Mouse (Mus musculus) kidney, adult 8-10 months (tissue): ENCODE measurements around the gene Fgfr3.

Source experiments
- DNase-seq, 2 experiments: peaks; one replicate each; pipeline ENCODE4 v3.0.0; 2022

Gene Fgfr3

GRCm38 (mm10) chr5:33731051-33731450 is 9.6 kb downstream of the Fgfr3 start:
- DNase-seq = no peak

DNA sequence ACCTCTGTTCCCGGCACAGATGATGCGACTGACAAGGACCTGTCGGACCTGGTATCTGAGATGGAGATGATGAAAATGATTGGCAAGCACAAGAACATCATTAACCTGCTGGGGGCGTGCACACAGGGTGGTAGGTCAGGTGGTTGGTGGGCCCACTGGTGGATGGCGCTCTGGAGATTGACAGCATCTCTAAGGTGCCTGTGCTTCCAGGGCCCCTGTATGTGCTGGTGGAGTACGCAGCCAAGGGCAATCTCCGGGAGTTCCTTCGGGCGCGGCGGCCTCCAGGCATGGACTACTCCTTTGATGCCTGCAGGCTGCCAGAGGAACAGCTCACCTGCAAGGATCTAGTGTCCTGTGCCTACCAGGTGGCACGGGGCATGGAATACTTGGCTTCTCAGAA is 12.4 kb downstream of the Fgfr3 start:
- DNase-seq = no peak

DNA sequence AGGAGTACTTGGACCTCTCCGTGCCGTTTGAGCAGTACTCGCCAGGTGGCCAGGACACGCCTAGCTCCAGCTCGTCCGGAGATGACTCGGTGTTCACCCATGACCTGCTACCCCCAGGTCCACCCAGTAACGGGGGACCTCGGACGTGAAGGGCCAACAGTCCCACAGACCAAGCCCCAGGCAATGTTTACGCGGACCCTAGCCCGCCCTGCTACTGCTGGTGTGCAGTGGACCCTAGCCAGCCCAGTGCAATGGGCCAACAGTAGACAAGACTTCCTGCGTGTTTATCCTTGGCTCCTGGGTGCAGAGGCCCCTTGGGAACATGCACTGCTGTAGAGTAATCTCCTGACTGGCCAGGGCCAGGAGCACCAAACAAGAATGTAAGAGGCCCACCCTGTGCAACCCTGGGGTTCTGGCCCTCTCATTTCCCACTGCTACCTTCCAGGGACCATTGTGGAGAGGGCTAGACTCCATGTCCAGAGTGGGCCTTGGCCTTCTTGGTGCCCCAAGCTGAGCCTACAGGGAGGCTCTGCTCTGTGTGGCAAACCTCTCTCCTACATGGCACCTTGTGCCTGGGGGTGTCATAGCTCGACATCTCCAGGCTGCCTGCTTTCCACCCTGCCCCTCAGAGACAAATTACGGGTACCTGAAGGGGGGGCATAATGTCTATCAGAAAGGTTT is 14.1 kb downstream of the Fgfr3 start:
- DNase-seq = peak; percentile 51 to 69

- peak; percentile 46 to 55 for DNase-seq
Observed at GRCm38 (mm10) chr5:33736230-33736629, 14.8 kb downstream of the Fgfr3 start.

DNA sequence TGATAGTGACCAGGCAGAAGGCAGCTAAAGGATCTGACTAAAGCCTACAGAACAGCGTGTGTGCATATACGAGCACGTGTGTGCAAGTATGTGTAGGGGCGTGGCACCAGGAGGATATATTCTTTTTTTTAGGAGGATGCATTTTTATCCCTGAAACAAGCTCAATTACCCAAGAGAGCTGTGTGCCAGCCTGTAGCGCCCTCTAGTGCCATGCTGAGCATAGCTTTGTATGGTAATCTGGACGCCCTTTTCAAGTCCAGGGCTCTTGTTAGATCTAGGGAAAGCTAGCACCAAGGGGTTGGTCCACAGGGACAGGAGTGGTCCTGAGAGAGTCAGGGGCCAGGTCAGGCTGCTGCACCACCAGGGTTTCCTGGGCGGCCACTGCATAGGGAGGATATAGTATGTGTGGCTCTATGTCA is 16.4 kb downstream of the Fgfr3 start:
- DNase-seq = peak; percentile 65 to 83

- DNase-seq = no peak
Observed at GRCm38 (mm10) chr5:33738341-33738740, 16.9 kb downstream of the Fgfr3 start.

GRCm38 (mm10) chr5:33740548-33740947 is 19.1 kb downstream of the Fgfr3 start:
- DNase-seq = no peak

GRCm38 (mm10) chr5:33743481-33743880 is 22.0 kb downstream of the Fgfr3 start:
- DNase-seq = no peak

DNA sequence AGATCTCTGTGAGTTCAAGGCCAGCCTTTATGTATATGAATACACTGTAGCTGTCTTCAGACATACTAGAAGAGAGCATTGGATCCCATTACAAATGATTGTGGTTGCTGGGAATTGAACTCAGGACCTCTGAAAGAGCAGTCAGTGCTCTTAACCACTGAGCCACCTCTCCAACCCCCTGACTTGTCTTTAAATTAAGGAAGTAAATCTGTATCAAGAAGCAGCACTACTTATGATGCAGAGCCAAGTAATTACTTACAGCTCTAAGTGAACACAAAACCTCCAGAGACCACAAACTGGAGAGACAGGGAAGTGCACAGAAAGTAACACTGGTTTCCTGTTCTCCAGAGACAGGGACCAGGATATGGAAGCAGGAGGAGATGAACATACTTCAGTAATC is 55.7 kb downstream of the Fgfr3 start:
- no peak for DNase-seq

GRCm38 (mm10) chr5:33781964-33782344 is 60.5 kb downstream of the Fgfr3 start:
- no peak for DNase-seq

DNA sequence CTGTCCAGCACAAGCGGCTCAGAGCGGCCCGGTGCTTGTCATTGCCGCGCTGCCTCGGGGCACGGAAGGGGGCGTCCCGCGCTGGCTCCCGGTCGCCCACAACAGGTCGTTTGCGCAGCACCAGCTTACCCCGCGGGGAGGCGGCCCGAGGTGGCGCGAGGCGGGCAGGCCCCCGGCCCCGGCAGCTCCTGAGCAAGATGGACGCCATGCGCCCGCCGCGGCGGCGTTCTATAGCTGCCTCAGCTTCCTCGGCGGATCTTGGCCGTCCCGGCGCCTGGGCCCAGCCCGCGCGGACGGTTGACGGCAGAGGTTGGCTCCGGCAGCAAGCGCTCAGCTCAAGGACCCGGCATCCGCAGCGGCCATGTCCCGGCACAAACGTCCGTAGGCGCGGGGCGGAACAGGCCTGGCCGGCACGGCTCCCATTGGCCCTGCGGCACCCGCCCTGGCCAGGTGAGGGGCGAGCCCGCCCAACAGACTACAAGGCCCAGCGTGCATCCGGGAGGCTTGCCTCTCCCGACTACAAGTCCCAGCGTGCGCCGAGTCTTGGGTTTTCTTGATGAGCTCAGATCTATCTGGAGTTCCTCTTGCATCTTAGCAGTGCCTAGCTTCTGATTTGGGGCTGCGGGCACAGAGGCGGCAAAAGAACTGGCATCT is 61.0 kb downstream of the Fgfr3 start, which contains the start of gene Letm1:
TSS of gene Letm1 (minus strand) at position 473 of the 654 bp plus-strand sequence.
- DNase-seq = peak; percentile 93 to 96

- no peak for DNase-seq
Observed at GRCm38 (mm10) chr5:33782999-33783390, 61.5 kb downstream of the Fgfr3 start.
